Mouse (Mus musculus) heart, adult 2 months (tissue): ENCODE data around the gene Pigf. TPM values are rescaled to one million over a fixed set of nuclear protein-coding genes. Genes with fewer than 3 reads are reported as not detected.

Source experiments
- DNase-seq, 2 experiments: peaks; one replicate each; pipeline ENCODE4 v3.0.0; 2021
- H3K27ac ChIP-seq: fragments of 200-600 bp; 2 replicates; pipeline ENCODE4 v1.8.1; 2022
- H3K27me3 ChIP-seq: fragments of 200-500 bp; 2 replicates; pipeline ENCODE4 v1.6.1; 2012; ENCODE audit warnings: mild to moderate bottlenecking, low read length, inconsistent platforms, mixed read lengths; ENCODE audit not compliant: control insufficient read depth, insufficient read depth
- H3K36me3 ChIP-seq: fragments of 200-500 bp; 2 replicates; pipeline ENCODE4 v1.6.1; 2012; ENCODE audit warnings: low read length, inconsistent platforms; ENCODE audit not compliant: control insufficient read depth, insufficient read depth
- H3K4me1 ChIP-seq: fragments of 200-500 bp; 2 replicates; pipeline ENCODE4 v1.6.1; 2011; ENCODE audit warnings: low read length; ENCODE audit not compliant: control insufficient read depth, insufficient read depth
- H3K4me3 ChIP-seq: fragments of 200-600 bp; 2 replicates; pipeline ENCODE4 v1.8.1; 2022
- H3K79me2 ChIP-seq: fragments of 200-500 bp; replicated peaks from 2 replicates; pipeline ENCODE4 v1.6.1; 2012; ENCODE audit warnings: mild to moderate bottlenecking, inconsistent platforms, low read length, moderate library complexity, mixed read lengths; ENCODE audit not compliant: control insufficient read depth, insufficient read depth
- H3K9ac ChIP-seq: fragments of 200-500 bp; 2 replicates; pipeline ENCODE4 v1.6.1; 2012; ENCODE audit warnings: low read depth, mild to moderate bottlenecking, control low read depth, inconsistent platforms, low read length, mixed read lengths
- CTCF ChIP-seq: fragments of 200-600 bp; IDR thresholded peaks from 2 replicates; pipeline ENCODE4 v1.8.1; 2022; ENCODE audit warnings: antibody characterized with exemption, mild to moderate bottlenecking, moderate library complexity
- EP300 ChIP-seq: fragments of 200-500 bp; IDR thresholded peaks from 2 replicates; pipeline ENCODE4 v1.6.1; 2011; ENCODE audit warnings: low read depth, low read length, control low read depth; ENCODE audit not compliant: insufficient read depth
- POLR2A ChIP-seq: fragments of 200-500 bp; IDR thresholded peaks from 2 replicates; pipeline ENCODE4 v1.6.1; 2011; ENCODE audit warnings: mild to moderate bottlenecking, low read depth, low read length, control low read depth; ENCODE audit not compliant: insufficient read depth
- WGBS: fragments of 180-500 bp; shearing (Covaris S2); methylation state at CpG from one replicate; pipeline ENCODE4 v1.1.7; 2018; 5-methylcytosine and 5-hydroxymethylcytosine counted together
- intact Hi-C: fragments of 180-260 bp; cut with DNase I; formaldehyde crosslinking; loops from one replicate; pipeline ENCODE4 v1.15.1; 2025
- polyA plus RNA-seq: library from polyadenylated mRNA; depleted of rRNA; stranded (reverse); fragments of >200 nt; gene quantifications from 2 replicates; pipeline ENCODE4 v1.2.3, GENCODE M21; 2012
- total RNA-seq, 2 experiments: library from RNA; stranded (reverse); gene quantifications; 2 replicates each; pipeline ENCODE4 v1.2.3; 2021

Gene Pigf
- total and polyA plus RNA-seq, 3 experiments: 2.4 to 5.2 (median 3.4) TPM

DNA sequence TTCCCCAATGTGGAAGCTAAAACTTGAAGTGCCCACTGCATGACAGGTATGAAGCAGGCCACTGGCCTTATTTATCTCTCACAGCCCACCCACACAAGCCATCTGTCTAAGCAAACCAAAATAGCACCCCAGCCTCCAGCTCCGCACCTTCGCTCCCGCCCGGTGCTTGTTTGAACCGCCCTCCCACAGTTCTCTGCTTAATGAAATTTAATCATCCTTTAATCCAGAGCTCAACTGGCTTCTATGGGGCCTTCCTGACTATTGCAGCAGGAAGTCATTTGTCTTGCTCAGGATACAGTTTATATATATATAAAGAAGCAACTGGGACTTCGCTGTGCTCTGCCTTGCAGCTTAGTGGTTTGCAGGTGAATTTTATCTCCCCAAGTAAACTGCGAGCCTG lies 38.3 kb upstream of the Pigf start:
- H3K36me3 ChIP-seq: no peaks in the 10 kb centered on the region
- no peaks in the 10 kb centered on the region for H3K27me3 ChIP-seq
- no peak overlapping the region for H3K4me3 ChIP-seq
- peak overlapping the region; percentile 32 for H3K27ac ChIP-seq
- no peak for DNase-seq
- intact Hi-C loops: loop anchor here (2.0 kb wide), 1 partner anchor 43 kb away; the partner anchor contains the start of gene Socs5
- WGBS: 71% methylated on average over 7 of the region's 7 CpGs
- no peak overlapping the region for H3K9ac ChIP-seq
- TF ChIP-seq CTCF (no peak), POLR2A (no peak), EP300 (no peak)
- peaks cover 5% of the 10 kb centered on the region for H3K4me1 ChIP-seq
- H3K79me2 ChIP-seq: no peaks in the 10 kb centered on the region

DNA sequence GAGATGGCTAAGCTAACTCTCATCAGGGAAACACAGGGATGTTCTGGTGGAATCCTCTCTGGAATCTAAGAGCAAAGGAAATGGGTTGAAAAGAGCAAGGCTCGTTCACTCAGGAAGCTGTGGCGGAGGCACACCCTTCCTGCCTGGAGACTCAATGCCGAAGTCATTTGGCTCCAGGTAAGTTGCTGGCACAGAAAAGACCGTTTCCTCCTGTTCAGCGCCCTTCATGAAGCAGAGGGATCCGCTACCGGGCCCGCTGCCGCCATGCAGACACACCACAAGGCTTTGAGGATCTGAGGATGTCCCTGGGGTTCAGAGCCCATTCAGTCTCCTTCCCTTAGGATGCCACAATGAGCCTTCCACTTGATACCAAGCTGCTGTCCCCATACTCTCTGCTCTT lies 37.4 kb upstream of the Pigf start:
- Histone ChIP-seq H3K27me3 (no peaks in the 10 kb centered on the region), H3K4me1 (peaks cover 5% of the 10 kb centered on the region), H3K4me3 (no peak overlapping the region), H3K9ac (no peak overlapping the region), H3K27ac (peak overlapping the region; percentile 32), H3K79me2 (no peaks in the 10 kb centered on the region), H3K36me3 (no peaks in the 10 kb centered on the region)
- TF ChIP-seq EP300 (0 out of 2 replicates have a peak, but pooled peaks have one; percentile 75), POLR2A (no peak)
- 47% methylated on average over 9 of the region's 9 CpGs for WGBS
- intact Hi-C loops: loop anchor here (2.0 kb wide), 1 partner anchor 44 kb away; the partner anchor contains the start of gene Socs5
- DNase-seq: peak; percentile 38 to 54

DNA sequence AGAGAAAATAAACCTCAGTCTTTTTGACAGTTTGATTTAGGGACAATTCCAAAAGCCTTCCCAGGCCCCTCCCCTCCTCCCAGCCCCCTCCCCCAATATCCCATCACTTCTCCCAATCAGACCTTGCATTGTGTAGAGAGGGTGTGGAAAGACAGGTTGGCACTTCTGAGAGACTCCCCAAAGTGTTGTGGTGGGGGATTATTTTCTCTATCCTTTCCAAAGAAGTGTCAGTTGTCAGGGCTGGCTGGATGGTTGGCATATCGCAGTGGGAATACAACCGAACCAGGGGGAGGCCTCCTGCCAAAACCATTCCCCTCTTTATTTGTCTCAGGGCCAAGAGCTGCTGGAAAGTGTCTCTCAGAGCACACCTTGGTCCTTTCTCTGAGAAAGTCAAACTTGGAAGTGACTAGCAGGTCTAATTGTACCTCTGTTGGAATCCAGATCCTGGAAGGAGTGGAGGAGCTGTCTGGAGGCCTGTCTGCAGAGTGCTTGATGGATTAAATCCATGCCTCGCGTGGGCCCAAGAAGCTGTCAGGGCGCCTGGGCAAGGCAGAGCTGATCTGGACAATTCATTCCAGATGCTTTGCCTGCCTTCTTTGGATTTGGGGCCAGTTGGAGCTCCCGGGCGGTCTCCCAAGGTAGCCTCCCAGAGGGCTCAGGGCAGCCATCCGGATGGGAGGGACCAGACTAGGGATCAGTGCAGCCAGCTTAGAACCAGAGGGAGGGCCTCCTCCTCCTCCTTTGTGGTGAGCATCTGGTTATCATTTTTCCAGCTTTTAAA lies 32.5 kb upstream of the Pigf start:
- WGBS: 45% methylated on average over 8 of the region's 8 CpGs
- no peak for TF ChIP-seq EP300
- no peak for TF ChIP-seq CTCF
- TF ChIP-seq POLR2A: no peak
- no peaks in the 10 kb centered on the region for H3K36me3 ChIP-seq
- peak; percentile 71 to 76 for DNase-seq
- no peak overlapping the region for H3K9ac ChIP-seq
- intact Hi-C loops: no loop called here
- peaks cover 10% of the 10 kb centered on the region for H3K4me1 ChIP-seq
- no peaks in the 10 kb centered on the region for H3K79me2 ChIP-seq
- H3K4me3 ChIP-seq: no peak overlapping the region
- no peak overlapping the region; the same call in none of the 2 replicates for H3K27ac ChIP-seq
- H3K27me3 ChIP-seq: no peaks in the 10 kb centered on the region

DNA sequence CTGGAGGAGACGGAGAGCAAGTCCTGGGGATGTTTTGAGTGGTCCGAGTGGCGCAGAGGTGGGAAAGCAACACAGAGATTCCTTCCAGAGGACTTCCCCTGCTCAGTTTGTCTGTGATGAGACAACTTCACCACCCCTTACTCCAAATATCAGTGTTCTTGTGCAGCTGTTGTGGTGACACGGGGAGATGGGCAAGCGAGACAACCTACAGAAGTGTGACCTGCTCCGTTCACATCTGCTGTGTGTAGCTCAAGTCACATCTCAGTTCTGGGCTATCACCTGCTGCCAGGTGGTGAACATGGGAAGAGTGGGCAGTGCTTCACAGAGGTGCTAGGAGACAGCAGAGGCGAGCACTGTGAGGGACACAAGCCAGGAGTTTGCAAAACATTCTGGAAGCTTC lies 31.6 kb upstream of the Pigf start:
- WGBS: 95% methylated on average over 7 of the region's 7 CpGs
- intact Hi-C loops: no loop called here
- H3K79me2 ChIP-seq: no peaks in the 10 kb centered on the region
- no peak overlapping the region for H3K27ac ChIP-seq
- H3K36me3 ChIP-seq: no peaks in the 10 kb centered on the region
- peaks cover 9% of the 10 kb centered on the region for H3K4me1 ChIP-seq
- H3K27me3 ChIP-seq: no peaks in the 10 kb centered on the region
- H3K4me3 ChIP-seq: no peak overlapping the region
- TF ChIP-seq EP300 (no peak), POLR2A (no peak), CTCF (no peak)
- no peak for DNase-seq
- H3K9ac ChIP-seq: no peak overlapping the region

DNA sequence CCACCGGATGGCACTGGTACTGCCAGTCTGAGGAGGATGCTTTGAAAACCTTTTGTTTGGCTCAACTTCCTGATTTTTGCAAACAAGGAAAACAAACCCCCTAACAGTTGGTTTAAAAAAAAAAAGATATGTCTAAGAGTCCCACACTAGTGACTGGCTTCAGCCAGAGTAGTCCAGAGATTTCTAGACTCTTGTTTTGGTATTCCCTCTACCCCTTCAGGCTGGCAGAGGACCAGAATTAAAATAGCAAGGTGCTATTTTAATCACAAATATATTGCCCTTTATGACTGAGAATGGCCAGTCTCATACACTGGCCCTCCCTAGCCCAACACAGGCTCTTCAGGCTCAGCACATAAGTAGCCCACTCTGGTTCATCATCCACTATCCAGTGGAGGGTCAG lies 30.5 kb upstream of the Pigf start:
- DNase-seq: no peak
- peaks cover 10% of the 10 kb centered on the region for H3K4me1 ChIP-seq
- H3K36me3 ChIP-seq: no peaks in the 10 kb centered on the region
- intact Hi-C loops: no loop called here
- H3K27me3 ChIP-seq: no peaks in the 10 kb centered on the region
- TF ChIP-seq POLR2A (no peak), CTCF (no peak), EP300 (no peak)
- WGBS: 34% methylated on average over 1 of the region's 1 CpGs
- H3K27ac ChIP-seq: no peak overlapping the region; the same call in 1 of the 2 replicates
- no peak overlapping the region for H3K4me3 ChIP-seq
- no peaks in the 10 kb centered on the region for H3K79me2 ChIP-seq
- H3K9ac ChIP-seq: no peak overlapping the region

DNA sequence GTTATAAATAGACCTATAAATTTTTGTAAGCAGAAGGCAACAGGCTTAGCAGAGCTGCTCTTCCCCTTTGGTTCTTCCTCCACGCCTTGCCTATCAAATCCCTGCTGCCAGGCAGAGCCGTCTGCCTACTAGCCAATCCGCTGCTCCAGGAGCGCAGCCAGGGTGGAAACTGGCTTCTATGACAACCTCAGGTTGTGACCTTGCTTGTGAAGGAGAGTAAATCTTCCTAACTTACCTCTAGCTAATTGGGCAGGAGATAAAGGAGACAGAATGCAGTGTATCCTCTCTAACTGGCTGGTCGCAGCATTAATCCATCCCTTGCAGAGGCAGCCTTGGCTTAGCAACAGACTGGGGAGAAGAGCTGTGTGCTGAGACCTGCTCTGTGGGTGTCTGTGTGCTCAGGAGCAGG lies 29.8 kb upstream of the Pigf start:
- intact Hi-C loops: no loop called here
- H3K4me3 ChIP-seq: no peak overlapping the region
- no peaks in the 10 kb centered on the region for H3K79me2 ChIP-seq
- peak overlapping the region; percentile 42 for H3K9ac ChIP-seq
- peak overlapping the region; percentile 44 for H3K27ac ChIP-seq
- peak; percentile 40 to 41 for DNase-seq
- 31% methylated on average over 5 of the region's 5 CpGs for WGBS
- H3K4me1 ChIP-seq: peaks cover 10% of the 10 kb centered on the region
- no peaks in the 10 kb centered on the region for H3K27me3 ChIP-seq
- no peaks in the 10 kb centered on the region for H3K36me3 ChIP-seq
- TF ChIP-seq EP300 (no peak), POLR2A (no peak), CTCF (no peak)
